In the genomic region with DNA sequence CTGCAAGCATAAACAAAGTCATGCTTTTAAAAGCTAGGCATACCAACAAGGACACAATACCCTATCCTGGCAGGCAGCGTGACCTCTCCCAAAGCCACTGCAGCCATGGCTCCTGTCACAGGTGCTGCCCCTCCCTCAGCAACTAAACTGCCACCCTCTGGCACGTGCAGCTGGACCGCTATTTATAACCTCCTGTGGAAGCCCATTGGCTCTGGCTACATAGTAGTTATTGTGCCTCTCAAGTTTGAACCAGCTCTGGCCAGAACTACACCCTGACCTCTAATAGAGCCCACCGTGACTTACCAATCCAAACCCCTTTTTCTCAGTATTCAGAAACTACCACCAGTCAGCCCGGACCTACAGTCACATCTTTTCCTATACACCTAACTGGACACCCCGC, we compare ENCODE assay signal across 7 mouse cellular contexts. TPM values are rescaled to one million over a fixed set of nuclear protein-coding genes. Genes with fewer than 3 reads are reported as not detected.
DNase-seq lines count a peak whose midpoint lies in the region; ATAC-seq and TF ChIP-seq lines count a peak whose summit lies in the region.

No protein-coding gene starts in this region.

- peaks cover 34% of the 10 kb centered on the region for H3K4me1 ChIP-seq in heart, embryonic 13.5 days
- H3K4me1 ChIP-seq in kidney, postnatal 0 days (replicated peaks; ENCODE audit: insufficient read depth, low read length), result peaks cover 5% of the 10 kb centered on the region
- H3K4me1 ChIP-seq in midbrain, embryonic 11.5 days (ENCODE audit: control insufficient read depth, insufficient read depth, low read length), result peaks cover 15% of the 10 kb centered on the region

- H3K9me3 ChIP-seq in heart, embryonic 13.5 days, result no peaks in the 10 kb centered on the region
- no peaks in the 10 kb centered on the region for H3K9me3 ChIP-seq in kidney, postnatal 0 days (replicated peaks; ENCODE audit: low read length)
- no peaks in the 10 kb centered on the region for H3K9me3 ChIP-seq in midbrain, embryonic 11.5 days (ENCODE audit: control insufficient read depth, low read length)

- peak; percentile 13 for DNase-seq in NIH3T3 (ENCODE audit: low read depth)
- DNase-seq in embryo, embryonic 9.5 days (ENCODE audit: extremely low spot score), result peak; percentile 32
- DNase-seq in kidney, postnatal 0 days (ENCODE audit: low spot score), result peak; percentile 43
- DNase-seq in midbrain, embryonic 11.5 days (ENCODE audit: low spot score, missing footprints), result peak; percentile 92
- peak; percentile 54 for DNase-seq in thymus, postnatal 14 days
- no peak for DNase-seq in layer of hippocampus, postnatal 36 days

- H3K27ac ChIP-seq in heart, embryonic 13.5 days (replicated peaks), result peak overlapping the region; percentile 99
- H3K27ac ChIP-seq in kidney, postnatal 0 days, result peak overlapping the region; percentile 94
- H3K27ac ChIP-seq in midbrain, embryonic 11.5 days (ENCODE audit: low read depth, low read length), result no peak overlapping the region

- peak overlapping the region; percentile 81 for H3K4me2 ChIP-seq in heart, embryonic 13.5 days
- H3K4me2 ChIP-seq in kidney, postnatal 0 days (ENCODE audit: low read length), result peak overlapping the region; percentile 90
- peak overlapping the region; percentile 66 for H3K4me2 ChIP-seq in midbrain, embryonic 11.5 days

- TF ChIP-seq CTCF in kidney, postnatal 0 days (IDR thresholded peaks at IDR 0.05; ENCODE audit: low read depth), result no peak

- peak; percentile 56 for ATAC-seq in heart, embryonic 13.5 days (ENCODE audit: extremely low read depth, insufficient number of reproducible peaks, low FRiP score, low TSS enrichment)
- ATAC-seq in kidney, postnatal 0 days (replicated peaks; ENCODE audit: low FRiP score, low read depth), result peak; percentile 68
- ATAC-seq in midbrain, embryonic 11.5 days (ENCODE audit: low FRiP score), result peak; percentile 25

- no peaks in the 10 kb centered on the region for H3K27me3 ChIP-seq in heart, embryonic 13.5 days (replicated peaks)
- H3K27me3 ChIP-seq in kidney, postnatal 0 days (ENCODE audit: insufficient read depth, low read length), result no peaks in the 10 kb centered on the region
- no peaks in the 10 kb centered on the region for H3K27me3 ChIP-seq in midbrain, embryonic 11.5 days (ENCODE audit: control insufficient read depth, insufficient read depth, low read length)

- peak overlapping the region; percentile 99 for H3K4me3 ChIP-seq in heart, embryonic 13.5 days
- peak overlapping the region; percentile 93 for H3K4me3 ChIP-seq in kidney, postnatal 0 days (replicated peaks; ENCODE audit: low read depth, low read length)
- peak overlapping the region; percentile 77 for H3K4me3 ChIP-seq in midbrain, embryonic 11.5 days (ENCODE audit: low read depth, low read length)

- H3K9ac ChIP-seq in heart, embryonic 13.5 days, result peak overlapping the region; percentile 97
- peak overlapping the region; percentile 88 for H3K9ac ChIP-seq in kidney, postnatal 0 days (ENCODE audit: low read depth, low read length)
- H3K9ac ChIP-seq in midbrain, embryonic 11.5 days (ENCODE audit: low read length), result peak overlapping the region; percentile 87

- 5% methylated on average over 6 of the region's 6 CpGs for WGBS in heart, embryonic 13.5 days
- under 1% methylated on average over 6 of the region's 6 CpGs for WGBS in kidney, postnatal 0 days
- 3% methylated on average over 6 of the region's 6 CpGs for WGBS in midbrain, embryonic 11.5 days

- H3K36me3 ChIP-seq in heart, embryonic 13.5 days, result peaks cover 19% of the 10 kb centered on the region
- 0 out of 2 replicates have a peak, but pooled peaks cover 3% of the 10 kb centered on the region for H3K36me3 ChIP-seq in kidney, postnatal 0 days (ENCODE audit: insufficient read depth, low read length)
- H3K36me3 ChIP-seq in midbrain, embryonic 11.5 days (ENCODE audit: control insufficient read depth, insufficient read depth, low read length), result peaks cover 2% of the 10 kb centered on the region; the same call in 1 of the 2 replicates

RNA-seq across cellular contexts. Expression of a gene that starts 20.4 kb away (rescaled TPM):
- 32.5 and 34.9 TPM in 2 replicates for polyA plus RNA-seq in heart, embryonic 13.5 days (2015; fragmentation: Nextera tagmentation; extraction: Ambion mirVana)
- 109 and 110 TPM in 2 replicates for polyA plus RNA-seq in kidney, postnatal 0 days (2015; fragmentation: Nextera tagmentation; extraction: Ambion mirVana)
- 153 and 170 TPM in 2 replicates for polyA plus RNA-seq in midbrain, embryonic 11.5 days (2014; fragmentation: Nextera tagmentation; extraction: Ambion mirVana)
- 100 to 1,000 TPM; 106 TPM for total RNA-seq in layer of hippocampus, postnatal 36 days (2021)

RNA-seq across cellular contexts. Expression of a gene that starts 54.5 kb away (rescaled TPM):
- 35.4 and 38.2 TPM in 2 replicates for polyA plus RNA-seq in heart, embryonic 13.5 days (2015; fragmentation: Nextera tagmentation; extraction: Ambion mirVana)
- 51.1 and 51.6 TPM in 2 replicates for polyA plus RNA-seq in kidney, postnatal 0 days (2015; fragmentation: Nextera tagmentation; extraction: Ambion mirVana)
- polyA plus RNA-seq in midbrain, embryonic 11.5 days (2014; fragmentation: Nextera tagmentation; extraction: Ambion mirVana), result 78.5 and 94.7 TPM in 2 replicates
- total RNA-seq in layer of hippocampus, postnatal 36 days (2021), result 10 to 100 TPM; 21.6 to 25.8 TPM

Comparison
In these comparisons a context has a peak if more than half of its experiments do, and no peak if none do; other contexts are left out.
1. DNase-seq: peak in NIH3T3 (single experiment), embryo, embryonic 9.5 days (single experiment), kidney, postnatal 0 days (single experiment), midbrain, embryonic 11.5 days (single experiment) and thymus, postnatal 14 days (single experiment); none in layer of hippocampus, postnatal 36 days (0 of 2).
2. Peak in every context shown above with its lines, with median percentiles within 50 percentile points of each other: ATAC-seq, H3K4me2 ChIP-seq, H3K4me3 ChIP-seq and H3K9ac ChIP-seq.